Mouse (Mus musculus) ES-E14 (cell line): ENCODE data around the gene Noxo1. TPM values are rescaled to one million over a fixed set of nuclear protein-coding genes. Genes with fewer than 3 reads are reported as not detected.
A peak's percentile ranks its signal among the peaks of the same experiment; 100 is the strongest.

Source experiments
- DNase-seq: peaks from one replicate; pipeline ENCODE4 v3.0.0-alpha.2; 2013; ENCODE audit warnings: low read depth, low spot score
- H3K27ac ChIP-seq: 2 replicates; pipeline ENCODE4 v1.5.1; 2012; ENCODE audit warnings: low read depth, mild to moderate bottlenecking, low read length, moderate library complexity, mixed read lengths; ENCODE audit not compliant: poor library complexity, insufficient read depth, severe bottlenecking
- H3K36me3 ChIP-seq: 2 replicates; pipeline ENCODE4 v1.6.1; 2012; ENCODE audit warnings: mild to moderate bottlenecking, low read length, moderate library complexity, mixed read lengths; ENCODE audit not compliant: control insufficient read depth, poor library complexity, insufficient read depth, severe bottlenecking
- H3K4me1 ChIP-seq, 2 experiments: fragments of 150-350 bp in 1 of 2; sonication (generic) in 1 of 2; 2 replicates each; pipeline ENCODE4 v1.6.1; 2012; ENCODE audit warnings: low read length in 2 of 2, mild to moderate bottlenecking in 1 of 2, mixed read lengths in 1 of 2; ENCODE audit not compliant: control insufficient read depth in 2 of 2, insufficient read depth in 2 of 2, poor library complexity in 1 of 2
- H3K4me3 ChIP-seq, 2 experiments: fragments of 150-350 bp in 1 of 2; sonication (generic) in 1 of 2; 2 replicates each; pipeline ENCODE4 v1.5.1; 2012; ENCODE audit warnings: low read length in 2 of 2, low read depth in 1 of 2, mild to moderate bottlenecking in 1 of 2, mixed read lengths in 1 of 2; ENCODE audit not compliant: insufficient read depth in 1 of 2, poor library complexity in 1 of 2, severe bottlenecking in 1 of 2
- H3K9ac ChIP-seq: 2 replicates; pipeline ENCODE4 v1.6.1; 2012; ENCODE audit warnings: low read depth, mild to moderate bottlenecking, low read length, mixed read lengths; ENCODE audit not compliant: poor library complexity, insufficient read depth, severe bottlenecking
- H3K9me3 ChIP-seq: fragments of 150-350 bp; sonication (generic); 2 replicates; pipeline ENCODE4 v1.6.1; 2012; ENCODE audit warnings: low read depth, mild to moderate bottlenecking, low read length; ENCODE audit not compliant: control insufficient read depth, insufficient read depth
- CHD2 ChIP-seq: IDR thresholded peaks from 2 replicates; pipeline ENCODE4 v1.6.1; 2014; ENCODE audit warnings: mild to moderate bottlenecking, low read depth, low read length, inconsistent platforms
- HCFC1 ChIP-seq: IDR thresholded peaks from 2 replicates; pipeline ENCODE4 v1.6.1; 2012; ENCODE audit warnings: low read length, inconsistent platforms, borderline replicate concordance; ENCODE audit not compliant: insufficient read depth
- MAFK ChIP-seq: IDR thresholded peaks from 2 replicates; pipeline ENCODE4 v1.6.1; 2014; ENCODE audit warnings: mild to moderate bottlenecking, low read depth, low read length, inconsistent platforms; ENCODE audit not compliant: insufficient read depth
- ZC3H11A ChIP-seq: IDR thresholded peaks from 2 replicates; pipeline ENCODE4 v1.6.1; 2012; ENCODE audit warnings: low read depth, mild to moderate bottlenecking, inconsistent platforms, low read length, borderline replicate concordance
- ZNF384 ChIP-seq: IDR thresholded peaks from 2 replicates; pipeline ENCODE4 v1.6.1; 2012; ENCODE audit warnings: low read depth, low read length, inconsistent platforms
- in situ Hi-C, 2 experiments: fragments of 600-800 bp; cut with MboI; formaldehyde crosslinking; loops; one replicate each; pipeline ENCODE4 v1.15.1; 2025; ENCODE audit warnings: low sequenced_read_pairs in 2 of 2, inconsistent platforms in 1 of 2; ENCODE audit not compliant: unreplicated experiment in 2 of 2
- total RNA-seq: library from RNA; depleted of rRNA; stranded (reverse); fragments of 300-350 nt; gene quantifications from 2 replicates; pipeline ENCODE4 v1.2.3, GENCODE M21; 2012

The Noxo1 gene
- total RNA-seq, 1 experiment = 2.9 TPM

GRCm38 (mm10) chr17:24698715-24699114 is 2.7 kb downstream of the Noxo1 start:
- TF ChIP-seq CHD2 (no peak), ZC3H11A (no peak)
- Histone ChIP-seq H3K9ac (peak overlapping the region; percentile 2; the same call in 1 of the 2 replicates), H3K4me3 (no peak overlapping the region), H3K9me3 (no peaks in the 10 kb centered on the region), H3K36me3 (peaks cover 40% of the 10 kb centered on the region), H3K27ac (peak overlapping the region; percentile 55; the same call in 1 of the 2 replicates), H3K4me1 (peaks cover 11 to 13% of the 10 kb centered on the region in 2 experiments)
- in situ Hi-C loops = no loop called here
- no peak for DNase-seq

GRCm38 (mm10) chr17:24699473-24699872 is 3.4 kb downstream of the Noxo1 start:
- in situ Hi-C loops = no loop called here
- no peaks in the 10 kb centered on the region for H3K9me3 ChIP-seq
- no peak overlapping the region for H3K27ac ChIP-seq
- no peak for DNase-seq
- TF ChIP-seq HCFC1 = no peak
- no peak for TF ChIP-seq CHD2
- TF ChIP-seq ZNF384 = no peak
- no peak for TF ChIP-seq MAFK
- no peak for TF ChIP-seq ZC3H11A
- H3K36me3 ChIP-seq = peaks cover 44% of the 10 kb centered on the region
- no peak overlapping the region for H3K9ac ChIP-seq
- H3K4me1 ChIP-seq = peaks cover 11 to 13% of the 10 kb centered on the region in 2 experiments
- no peak overlapping the region for H3K4me3 ChIP-seq

- H3K4me1 ChIP-seq = peaks cover 11 to 13% of the 10 kb centered on the region in 2 experiments
- H3K9ac ChIP-seq = no peak overlapping the region
- H3K4me3 ChIP-seq = no peak overlapping the region
- no peaks in the 10 kb centered on the region for H3K9me3 ChIP-seq
- in situ Hi-C loops = no loop called here
- H3K27ac ChIP-seq = no peak overlapping the region
- DNase-seq = no peak
- TF ChIP-seq HCFC1 = no peak
- TF ChIP-seq CHD2 = no peak
- TF ChIP-seq MAFK = no peak
- TF ChIP-seq ZNF384 = no peak
- no peak for TF ChIP-seq ZC3H11A
- peaks cover 55% of the 10 kb centered on the region for H3K36me3 ChIP-seq
Observed at GRCm38 (mm10) chr17:24701251-24701650, 5.2 kb downstream of the Noxo1 start.

GRCm38 (mm10) chr17:24705821-24706220 is 9.8 kb downstream of the Noxo1 start:
- TF ChIP-seq ZC3H11A (no peak), HCFC1 (no peak), ZNF384 (no peak), MAFK (no peak), CHD2 (no peak)
- DNase-seq = no peak
- Histone ChIP-seq H3K27ac (no peak overlapping the region), H3K4me1 (no peaks in the 10 kb centered on the region; a peak in 1 of 4 replicates), H3K9ac (no peak overlapping the region), H3K9me3 (no peaks in the 10 kb centered on the region), H3K4me3 (no peak overlapping the region), H3K36me3 (peaks cover 41% of the 10 kb centered on the region)
- in situ Hi-C loops = no loop called here

- Histone ChIP-seq H3K4me3 (peak within 1 kb of the TSS; percentile 83 to 96), H3K4me1 (no peaks in the 10 kb centered on the region; a peak in 1 of 4 replicates), H3K9ac (peak within 1 kb of the TSS; percentile 96), H3K27ac (peak within 1 kb of the TSS; percentile 60), H3K9me3 (no peaks in the 10 kb centered on the region), H3K36me3 (peaks cover 27% of the 10 kb centered on the region)
- in situ Hi-C loops = no loop called here
- DNase-seq = peak; percentile 93
- TF ChIP-seq HCFC1 (peak; percentile 82), ZNF384 (no peak)
Observed at GRCm38 (mm10) chr17:24706982-24707800, 11.2 kb downstream of the Noxo1 start, which contains the start of gene Tbl3. Tbl3 (minus strand) TSS chr17:24707660.
